Mouse (Mus musculus) CH12.LX (cell line): ENCODE results near the gene Bri3. TPM values are rescaled to one million over a fixed set of nuclear protein-coding genes. Genes with fewer than 3 reads are reported as not detected.

ENCODE experiments used
- DNase-seq: peaks from one replicate; pipeline ENCODE4 v3.0.0-alpha.2; 2013; ENCODE audit errors: extremely low read depth
- H3K27ac ChIP-seq: 2 replicates; pipeline ENCODE4 v1.5.1; 2012; ENCODE audit warnings: low read depth, mild to moderate bottlenecking, control low read depth, moderate library complexity; ENCODE audit not compliant: insufficient read depth
- H3K27me3 ChIP-seq: replicated peaks from 2 replicates; pipeline ENCODE3; 2012; ENCODE audit warnings: inconsistent platforms
- H3K36me3 ChIP-seq, 2 experiments: replicated peaks in 1 of 2; 2 replicates each; pipeline versions ENCODE3 to v1.6.1; 2012; ENCODE audit warnings: inconsistent platforms in 1 of 2, low read length in 1 of 2, mild to moderate bottlenecking in 1 of 2, mixed read lengths in 1 of 2, moderate library complexity in 1 of 2; ENCODE audit not compliant: control insufficient read depth in 1 of 2, insufficient read depth in 1 of 2
- H3K4me1 ChIP-seq, 2 experiments: 2 replicates each; pipeline ENCODE4 v1.6.1; 2012; ENCODE audit warnings: inconsistent platforms in 1 of 2, moderate library complexity in 1 of 2; ENCODE audit not compliant: insufficient read depth in 2 of 2, control insufficient read depth in 1 of 2
- H3K4me2 ChIP-seq: 2 replicates; pipeline ENCODE4 v1.6.1; 2012; ENCODE audit warnings: low read depth, mild to moderate bottlenecking, control low read depth; ENCODE audit not compliant: poor library complexity, insufficient read depth, severe bottlenecking
- H3K4me3 ChIP-seq, 3 experiments: fragments of 150-350 bp in 1 of 3; sonication (generic) in 1 of 3; replicated peaks in 1 of 3; 2 replicates each; pipeline versions ENCODE3 to v1.5.1; 2011 to 2012; ENCODE audit warnings: low read depth in 2 of 3, low read length in 2 of 3, mild to moderate bottlenecking in 2 of 3, moderate library complexity in 2 of 3, control low read depth in 1 of 3, improper control_type of control experiment in 1 of 3, inconsistent platforms in 1 of 3, mixed read lengths in 1 of 3; ENCODE audit not compliant: poor library complexity in 1 of 3
- H3K79me2 ChIP-seq: replicated peaks from 2 replicates; pipeline ENCODE4 v1.6.1; 2012; ENCODE audit warnings: mild to moderate bottlenecking, moderate library complexity; ENCODE audit not compliant: control insufficient read depth, poor library complexity, insufficient read depth, severe bottlenecking; ENCODE audit errors: extremely low read depth
- H3K9ac ChIP-seq: 2 replicates; pipeline ENCODE4 v1.6.1; 2012; ENCODE audit warnings: low read depth, mild to moderate bottlenecking, control low read depth, moderate library complexity; ENCODE audit not compliant: insufficient read depth
- H3K9me3 ChIP-seq: replicated peaks from 2 replicates; pipeline ENCODE3; 2012; ENCODE audit warnings: low read length, inconsistent platforms, mixed read lengths
- BHLHE40 ChIP-seq: IDR thresholded peaks from 2 replicates; pipeline ENCODE4 v1.6.1; 2011; ENCODE audit warnings: mild to moderate bottlenecking, low read depth, low read length, improper control_type of control experiment
- CTCF ChIP-seq, 2 experiments: IDR thresholded peaks in 1 of 2; conservative IDR thresholded peaks in 1 of 2; 2 replicates each; pipeline ENCODE4 v1.5.1; 2011 to 2012; ENCODE audit warnings: low read depth in 2 of 2, low read length in 2 of 2, improper control_type of control experiment in 1 of 2, inconsistent platforms in 1 of 2, mild to moderate bottlenecking in 1 of 2, moderate library complexity in 1 of 2
- EP300 ChIP-seq: IDR thresholded peaks from 2 replicates; pipeline ENCODE4 v1.6.1; 2011; ENCODE audit warnings: low read length, improper control_type of control experiment
- MAZ ChIP-seq: IDR thresholded peaks from 2 replicates; pipeline ENCODE4 v1.6.1; 2012; ENCODE audit warnings: low read depth, mild to moderate bottlenecking, inconsistent platforms, low read length, improper control_type of control experiment, moderate library complexity
- MYC ChIP-seq: IDR thresholded peaks from 2 replicates; pipeline ENCODE4 v1.6.1; 2011; ENCODE audit warnings: low read depth, mild to moderate bottlenecking, improper control_type of control experiment, low read length
- POLR2A ChIP-seq: IDR thresholded peaks from 2 replicates; pipeline ENCODE4 v1.6.1; 2011; ENCODE audit warnings: low read depth, mild to moderate bottlenecking, improper control_type of control experiment, low read length
- RAD21 ChIP-seq: IDR thresholded peaks from 2 replicates; pipeline ENCODE4 v1.6.1; 2011; ENCODE audit warnings: low read depth, mild to moderate bottlenecking, low read length, improper control_type of control experiment, moderate library complexity
- SMC3 ChIP-seq: IDR thresholded peaks from 2 replicates; pipeline ENCODE4 v1.6.1; 2011; ENCODE audit warnings: low read depth, low read length, improper control_type of control experiment
- ZNF384 ChIP-seq: IDR thresholded peaks from 2 replicates; pipeline ENCODE4 v1.6.1; 2012; ENCODE audit warnings: low read depth, low read length, improper control_type of control experiment, inconsistent platforms
- dilution Hi-C: fragments of 300-500 bp; cut with MboI; formaldehyde crosslinking; loops from 2 replicates; pipeline ENCODE4 v1.14.3; 2020; ENCODE audit warnings: low sequenced_read_pairs; ENCODE audit not compliant: extremely low pct_unique_long_range_greater_than_20kb, extremely low pct_ligation_motif_present
- in situ Hi-C: fragments of 300-500 bp; cut with MboI; formaldehyde crosslinking; loops from 3 replicates; pipeline ENCODE4 v1.14.3; 2019; ENCODE audit warnings: low sequenced_read_pairs, low pct_ligation_motif_present, low pct_unique_long_range_greater_than_20kb, mixed read lengths
- polyA plus RNA-seq: library from polyadenylated mRNA; unstranded; fragments of >175 nt; gene quantifications from 2 replicates; pipeline ENCODE4 v1.2.1, GENCODE M21; 2012; ENCODE audit warnings: low read depth; ENCODE audit not compliant: insufficient read length
- total RNA-seq, 2 experiments: library from RNA; depleted of rRNA; stranded (reverse); fragments of 300-350 nt in 1 of 2; fragments of >200 nt in 1 of 2; gene quantifications; 2 replicates each; pipeline ENCODE4 v1.2.3; 2012 to 2014

The Bri3 gene
- total and polyA plus RNA-seq, 3 experiments: 9.3 to 41.7 (median 20.3) TPM

DNA sequence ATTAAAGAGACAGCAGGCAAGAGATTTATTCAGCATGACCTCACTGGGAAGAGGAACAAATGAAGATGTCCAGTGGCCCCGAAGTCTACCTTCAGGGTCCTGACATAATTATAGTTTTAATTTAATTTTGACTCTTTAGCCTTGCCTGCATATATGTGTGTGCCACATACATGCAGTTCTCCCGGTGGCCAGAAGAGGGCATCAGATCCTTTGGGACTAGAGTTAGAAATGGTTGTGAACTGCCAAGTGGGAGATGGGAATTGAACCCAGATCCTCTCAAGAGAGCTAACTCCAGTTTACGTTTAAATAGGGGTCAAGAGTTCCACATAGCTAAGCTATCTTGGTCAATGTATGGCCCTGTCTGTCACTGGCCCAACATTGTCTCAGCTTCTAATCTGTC is 5.6 kb downstream of the Bri3 start:
- dilution Hi-C loops (no loop called here), in situ Hi-C loops (no loop called here)
- no peaks in the 10 kb centered on the region for H3K27me3 ChIP-seq
- TF ChIP-seq BHLHE40 (no peak), MYC (no peak), CTCF (conservative IDR thresholded peaks at IDR 0.05 in 1 of 2, IDR thresholded peaks at IDR 0.05 in 1 of 2; ENCODE audit: low read depth in 2 of 2, low read length in 2 of 2) (peak; percentile 27 to 30; a peak in 2 of 4 replicates), SMC3 (no peak), POLR2A (no peak)
- no peaks in the 10 kb centered on the region for H3K79me2 ChIP-seq
- H3K4me2 ChIP-seq: no peak overlapping the region
- H3K36me3 ChIP-seq: no peaks in the 10 kb centered on the region
- peaks cover 9% of the 10 kb centered on the region for H3K9me3 ChIP-seq
- no peak for DNase-seq
- H3K27ac ChIP-seq: no peak overlapping the region
- H3K9ac ChIP-seq: no peak overlapping the region
- H3K4me1 ChIP-seq: peaks cover 6 to 35% of the 10 kb centered on the region in 2 experiments
- no peak overlapping the region for H3K4me3 ChIP-seq

GRCm38 (mm10) chr5:144251876-144252577 is 7.8 kb downstream of the Bri3 start:
- no peaks in the 10 kb centered on the region for H3K79me2 ChIP-seq
- H3K4me2 ChIP-seq: no peak overlapping the region
- H3K4me1 ChIP-seq: peaks cover 6 to 46% of the 10 kb centered on the region in 2 experiments
- peaks cover 0 to 4% of the 10 kb centered on the region in 2 experiments for H3K36me3 ChIP-seq
- TF ChIP-seq EP300 (peak; percentile 62), BHLHE40 (peak; percentile 29; the same call in 1 of the 2 replicates), MAZ (no peak), MYC (no peak), ZNF384 (0 out of 2 replicates have a peak, but pooled peaks have one; percentile 6)
- peaks cover 9% of the 10 kb centered on the region for H3K9me3 ChIP-seq
- in situ Hi-C loops: no loop called here
- H3K27me3 ChIP-seq: no peaks in the 10 kb centered on the region
- peak; percentile 69 for DNase-seq
- H3K9ac ChIP-seq: no peak overlapping the region
- dilution Hi-C loops: no loop called here
- H3K27ac ChIP-seq: no peak overlapping the region
- no peak overlapping the region for H3K4me3 ChIP-seq

DNA sequence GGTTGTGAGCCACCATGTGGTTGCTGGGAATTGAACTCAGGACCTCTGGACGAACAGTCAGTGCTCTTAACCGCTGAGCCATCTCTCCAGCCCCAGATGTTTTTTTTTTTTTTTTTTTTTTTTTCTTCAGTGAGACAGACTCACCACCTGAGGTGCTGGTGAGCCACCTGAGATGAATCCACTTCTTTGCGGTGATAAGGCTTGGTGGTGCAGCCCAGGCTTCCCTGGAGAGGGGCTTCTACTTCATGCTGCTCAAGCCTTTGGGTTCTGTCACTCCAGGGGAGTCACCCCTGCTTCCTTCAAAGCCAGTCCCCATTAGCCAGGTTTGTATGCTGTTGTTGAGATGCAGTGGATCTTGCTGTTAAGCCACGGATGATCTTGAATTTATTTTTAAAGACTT is 9.0 kb downstream of the Bri3 start:
- Histone ChIP-seq H3K27ac (no peak overlapping the region), H3K79me2 (no peaks in the 10 kb centered on the region), H3K27me3 (no peaks in the 10 kb centered on the region), H3K4me3 (no peak overlapping the region), H3K36me3 (peaks cover 0 to 16% of the 10 kb centered on the region in 2 experiments), H3K9ac (no peak overlapping the region), H3K4me2 (no peak overlapping the region), H3K9me3 (peaks cover 9% of the 10 kb centered on the region), H3K4me1 (peaks cover 6 to 58% of the 10 kb centered on the region in 2 experiments)
- TF ChIP-seq CTCF (conservative IDR thresholded peaks at IDR 0.05 in 1 of 2, IDR thresholded peaks at IDR 0.05 in 1 of 2; ENCODE audit: low read depth in 2 of 2, low read length in 2 of 2) (peak in 1 of 2 experiments; percentile 49; a peak in 2 of 4 replicates), ZNF384 (peak; percentile 96), RAD21 (peak; percentile 30), POLR2A (no peak)
- in situ Hi-C loops (no loop called here), dilution Hi-C loops (no loop called here)
- no peak for DNase-seq
